Mouse (Mus musculus) layer of hippocampus, postnatal 25 days (tissue): Measurements from ENCODE around the gene Rarb. TPM values are rescaled to one million over a fixed set of nuclear protein-coding genes. Genes with fewer than 3 reads are reported as not detected.

Source experiments
- DNase-seq, 2 experiments: peaks; one replicate each; pipeline ENCODE4 v3.0.0; 2022; ENCODE audit warnings: mixed read lengths in 2 of 2, low spot score in 1 of 2; ENCODE audit errors: extremely low spot score in 1 of 2
- total RNA-seq, 2 experiments: library from RNA; stranded (reverse); gene quantifications; 2 replicates each; pipeline ENCODE4 v1.2.3; 2021

Gene Rarb
- total RNA-seq, 2 experiments from 2014 or later = 7.2 to 8.1 TPM

DNA sequence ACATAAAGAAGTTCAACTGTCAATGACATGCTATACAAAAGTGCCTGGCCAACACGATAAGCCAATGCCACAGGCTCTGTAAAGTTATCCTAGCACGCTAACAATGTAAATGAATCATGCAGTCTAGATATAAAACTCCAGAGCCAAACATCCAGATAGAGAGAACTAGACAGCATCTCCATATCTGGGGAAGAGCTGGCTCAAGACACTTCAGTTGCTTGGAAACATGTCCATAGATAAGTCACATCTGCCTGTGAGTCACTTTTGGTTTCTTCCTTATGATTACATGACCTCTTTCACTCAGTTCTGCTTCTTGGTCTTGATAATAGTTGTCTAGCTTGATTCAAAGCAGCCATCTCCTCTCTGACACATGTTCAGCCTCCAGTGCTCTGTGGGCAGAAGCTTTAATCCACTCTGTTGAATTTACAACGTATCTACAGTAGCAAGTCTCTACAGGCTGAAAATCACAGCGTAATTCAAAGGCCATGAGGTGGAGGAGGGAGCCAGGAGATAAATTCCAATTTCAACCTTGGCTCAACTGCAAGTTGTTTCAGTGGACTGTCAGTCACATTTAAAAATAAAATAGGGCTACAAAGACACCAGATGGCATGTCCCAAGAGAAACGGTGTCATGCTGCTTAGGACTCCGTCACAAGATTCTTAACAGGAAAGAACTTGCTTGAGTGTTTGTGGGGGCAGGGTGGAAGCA, 271.3 kb downstream of the Rarb start:
- DNase-seq = no peak

DNA sequence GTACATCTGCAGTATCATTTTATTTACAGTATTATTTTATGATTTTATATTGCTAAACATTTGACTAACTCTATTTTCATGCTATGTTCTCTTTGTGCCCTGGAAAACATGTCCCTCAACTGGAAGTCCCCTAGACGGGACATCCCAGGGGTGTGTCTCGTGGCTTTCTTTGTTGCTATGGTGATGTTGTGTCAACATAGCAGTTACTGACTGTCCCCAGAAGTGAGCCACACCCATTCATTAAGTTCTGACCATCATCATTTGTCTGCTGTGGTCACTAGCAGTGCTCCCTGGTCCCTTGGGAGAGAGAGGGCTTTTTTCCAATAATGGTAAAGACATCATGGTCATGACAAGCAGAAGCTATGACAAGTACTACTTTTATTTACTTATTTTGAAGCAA, 274.0 kb downstream of the Rarb start:
- DNase-seq = no peak

DNA sequence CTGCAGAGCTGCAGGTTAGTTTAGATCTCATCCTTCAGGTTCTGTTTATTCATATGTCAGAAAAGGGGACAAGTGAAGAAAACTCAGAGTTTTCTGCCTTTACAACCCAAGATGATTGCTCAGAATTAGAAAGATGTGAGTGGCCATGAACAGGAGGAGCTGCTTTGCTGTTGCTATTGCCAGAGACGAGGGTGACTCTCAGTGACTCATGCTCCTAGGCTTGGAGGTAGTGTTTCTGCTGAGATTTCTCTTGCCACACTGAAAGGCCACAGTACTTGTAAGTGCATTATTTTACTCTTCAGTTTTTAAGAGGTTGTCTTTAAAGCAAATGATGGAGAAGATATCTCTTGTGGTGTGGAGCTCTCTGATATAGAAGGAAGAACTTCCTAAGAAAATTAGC, 277.3 kb downstream of the Rarb start:
- DNase-seq = no peak

DNA sequence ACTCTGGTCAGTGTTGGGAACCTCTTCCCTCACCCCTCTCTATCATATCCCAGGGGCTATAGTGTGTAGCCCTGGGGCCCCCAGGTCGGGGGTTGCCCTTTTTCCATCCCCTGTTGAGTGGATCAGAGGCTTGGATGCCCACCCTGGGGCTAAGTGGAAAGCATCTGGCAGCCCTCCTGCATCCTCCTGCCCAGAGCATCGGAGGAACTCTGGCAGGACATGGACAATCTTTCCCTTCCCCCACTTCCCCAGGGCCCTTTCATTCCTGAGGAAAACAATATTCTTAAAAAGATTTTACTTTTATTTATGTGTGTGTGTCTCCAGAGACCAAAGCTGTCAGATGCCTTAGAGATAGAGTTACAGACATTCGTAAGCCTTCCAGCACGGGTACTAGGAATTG, 281.5 kb downstream of the Rarb start:
- DNase-seq = no peak

DNA sequence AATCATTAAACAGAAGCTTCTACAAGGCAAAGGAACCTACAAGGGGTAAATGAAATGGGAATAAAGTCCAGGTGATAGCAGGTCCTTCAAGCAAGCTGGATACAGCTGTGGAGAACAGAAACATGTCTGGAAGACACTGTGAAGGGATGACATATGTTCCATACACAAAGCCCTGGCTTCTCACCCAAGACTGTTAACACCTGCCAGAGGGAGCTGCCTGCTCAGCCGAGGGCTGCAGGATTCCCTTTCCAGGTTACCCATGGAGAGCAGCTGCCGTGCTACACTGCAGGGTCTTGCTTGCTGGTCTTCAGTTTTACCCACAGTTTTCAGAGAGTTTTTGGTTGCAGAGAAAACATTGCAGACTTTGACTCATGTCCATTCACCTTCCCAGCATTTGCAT, 290.3 kb downstream of the Rarb start:
- no peak for DNase-seq

DNA sequence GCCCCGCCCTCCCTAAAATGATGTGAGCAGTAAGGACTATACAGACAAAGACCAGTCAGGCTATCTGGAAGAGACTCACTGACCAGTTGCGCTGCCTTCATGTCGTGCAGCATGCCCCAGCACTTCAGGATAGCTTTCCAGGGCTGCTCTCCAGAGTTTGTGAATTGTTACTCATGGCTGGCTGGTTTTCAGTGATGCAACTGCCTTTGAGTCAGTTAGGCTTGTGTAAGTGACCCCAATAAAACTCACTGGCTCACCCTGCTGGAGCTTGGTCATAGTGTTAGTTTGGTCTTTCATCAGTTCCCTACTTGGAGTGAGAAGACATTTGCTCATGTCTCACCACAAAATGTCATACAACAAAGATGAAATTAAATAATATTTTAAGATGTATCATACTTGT, 292.8 kb downstream of the Rarb start:
- DNase-seq = no peak

DNA sequence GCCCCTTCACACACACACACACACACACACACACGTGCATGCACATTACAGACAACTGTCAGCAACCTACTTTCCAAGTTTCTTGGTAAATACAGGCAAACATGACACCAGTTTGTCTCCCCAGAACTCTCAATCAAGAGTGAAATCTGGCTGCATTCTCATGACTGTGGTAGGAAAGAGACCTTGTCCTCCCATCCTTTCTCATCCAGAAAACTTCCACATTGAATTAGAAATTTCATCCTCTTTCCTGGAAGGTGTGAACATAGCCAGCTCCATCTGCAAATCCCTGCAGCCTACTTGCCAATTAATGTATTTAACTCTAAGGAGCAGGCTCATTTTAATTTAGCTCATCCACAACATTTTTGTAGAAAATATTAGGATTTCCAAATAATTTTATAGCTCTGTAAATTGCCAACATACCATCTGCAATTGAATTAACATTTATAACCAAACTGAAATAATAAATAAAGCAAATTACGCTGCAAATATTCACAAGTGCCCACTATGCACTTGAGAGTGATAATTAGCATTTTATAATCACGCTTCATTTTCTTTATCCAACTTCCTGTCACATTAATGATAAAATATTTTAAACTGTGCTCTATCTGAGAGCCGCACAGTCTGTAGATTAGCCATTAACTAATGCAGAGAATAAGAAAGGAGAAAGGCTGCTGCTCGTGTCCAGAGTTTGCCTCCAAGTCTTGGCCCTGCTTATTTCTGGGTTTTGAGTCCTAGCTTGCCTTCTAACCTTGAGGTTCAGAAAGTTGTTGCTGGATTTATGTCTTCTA, 293.6 kb downstream of the Rarb start:
- DNase-seq = no peak

DNA sequence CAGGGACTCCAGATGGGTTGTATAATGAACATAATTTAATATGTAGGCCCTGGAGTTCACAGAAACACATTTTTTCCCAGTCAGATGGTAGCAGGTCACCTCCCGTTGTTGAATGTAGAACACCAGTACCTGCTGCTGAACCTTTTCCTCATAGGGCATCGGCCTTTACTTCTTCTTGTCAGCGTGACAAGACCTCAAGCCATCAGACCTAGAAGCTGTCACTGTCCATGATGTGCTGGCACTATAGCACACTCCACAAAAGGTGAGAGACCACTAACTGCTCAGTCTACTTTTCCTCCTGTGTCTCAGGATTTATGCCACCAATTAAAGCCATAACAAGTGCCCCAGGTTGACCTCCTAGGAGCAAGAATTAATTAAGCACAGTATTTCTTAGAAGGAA, 296.1 kb downstream of the Rarb start:
- DNase-seq = no peak

DNA sequence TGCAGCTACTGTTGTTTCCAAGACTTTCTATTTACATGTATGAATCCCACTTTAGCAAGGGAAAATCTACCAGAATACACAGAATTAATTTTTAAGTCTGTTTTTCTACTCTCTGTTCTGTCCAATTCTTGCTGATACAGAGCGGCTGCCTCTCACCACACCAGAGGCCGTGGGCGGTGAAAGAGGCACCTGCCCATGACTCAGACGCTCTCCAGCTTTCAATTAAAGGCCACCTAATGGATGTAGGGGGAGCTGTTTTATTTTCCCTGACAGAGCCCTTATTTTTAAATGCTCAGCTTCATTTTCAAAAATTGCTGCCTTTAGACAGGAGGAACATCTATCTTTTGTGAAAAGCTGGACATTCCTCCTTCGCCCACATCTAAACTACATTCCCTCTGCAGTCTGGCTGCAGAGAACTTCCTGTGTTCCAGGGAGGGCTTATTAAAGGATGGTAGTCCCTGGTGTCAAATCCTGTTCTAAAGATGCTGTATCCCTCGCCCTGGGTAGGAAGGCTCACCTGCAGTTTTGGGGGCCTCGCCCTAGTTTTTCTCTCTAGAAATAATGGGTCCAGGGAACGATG, 299.3 kb downstream of the Rarb start:
- no peak for DNase-seq

DNA sequence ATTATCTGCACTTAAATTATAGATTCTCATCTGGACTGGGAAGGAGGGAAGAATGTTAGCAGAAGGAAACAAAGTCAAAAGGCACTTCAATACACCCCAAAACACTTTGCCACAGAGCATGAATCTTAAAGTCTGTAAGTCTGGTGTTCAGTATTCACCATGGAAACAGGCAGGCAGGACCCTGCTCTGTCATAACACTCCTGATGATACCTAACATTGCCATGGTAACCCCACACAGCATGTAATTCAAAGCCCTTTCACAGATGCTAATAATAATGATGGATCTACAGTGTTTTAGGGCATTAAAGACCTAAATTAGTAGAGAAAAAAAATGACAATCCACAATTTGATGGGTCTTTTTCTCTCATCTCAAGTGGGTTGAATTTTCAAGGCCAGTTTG, 301.0 kb downstream of the Rarb start:
- no peak for DNase-seq

DNA sequence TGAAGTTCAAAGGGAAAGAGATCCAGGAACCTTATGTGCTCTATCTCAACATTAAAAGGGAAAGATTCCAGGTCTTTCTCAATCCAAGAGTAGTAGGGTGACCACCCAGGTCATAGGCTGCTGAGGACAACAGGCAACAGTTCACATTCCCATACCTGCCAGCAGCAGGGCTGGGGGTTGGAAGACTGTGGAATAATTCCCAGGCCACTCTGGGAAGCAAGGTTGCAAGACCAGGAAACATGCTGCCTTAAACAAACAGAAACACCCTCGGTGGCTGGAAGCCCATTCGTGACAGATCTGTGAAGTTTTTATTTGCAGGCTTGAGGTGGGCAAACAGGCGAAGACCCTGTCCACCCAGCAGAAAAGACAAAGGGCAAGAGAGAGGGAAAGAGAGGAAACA, 303.2 kb downstream of the Rarb start:
- DNase-seq = no peak

DNA sequence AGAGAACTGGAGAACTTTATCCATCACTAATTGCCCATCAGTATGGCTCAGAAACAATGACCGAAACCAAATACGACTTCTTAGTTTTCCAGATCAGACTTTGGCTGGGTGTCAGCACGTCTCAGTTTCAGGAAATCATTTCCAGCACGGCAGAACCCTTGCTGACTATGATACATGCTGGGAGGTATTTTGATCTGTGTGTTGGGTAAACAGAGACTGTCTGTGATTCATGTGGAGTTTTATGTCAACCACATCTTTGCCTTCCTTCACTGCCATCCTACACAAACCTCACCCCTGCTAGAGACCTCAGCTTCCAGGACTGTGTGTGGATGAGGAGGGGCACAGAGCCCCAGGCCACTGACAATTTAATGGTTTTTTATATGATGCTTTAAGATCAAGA, 308.4 kb downstream of the Rarb start:
- DNase-seq = no peak

DNA sequence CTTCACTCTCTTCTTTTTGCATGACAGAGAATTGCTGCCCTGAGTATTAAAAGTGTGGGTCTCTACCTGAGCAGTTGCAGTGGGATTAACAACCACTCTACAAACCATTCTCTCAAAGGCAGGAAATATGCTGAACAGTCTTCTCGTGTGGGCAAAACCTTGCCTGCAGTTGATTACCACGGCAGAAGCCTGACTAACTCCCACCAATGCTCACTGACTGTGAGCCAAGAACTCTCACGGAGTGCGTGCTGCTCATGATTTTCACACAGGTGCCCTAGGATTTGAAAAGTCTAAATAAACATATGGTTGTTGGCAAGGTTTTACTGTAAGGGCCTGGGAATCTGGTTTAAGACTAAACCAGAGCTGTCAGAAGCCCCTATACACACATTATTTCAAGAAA, 309.1 kb downstream of the Rarb start:
- DNase-seq = no peak

DNA sequence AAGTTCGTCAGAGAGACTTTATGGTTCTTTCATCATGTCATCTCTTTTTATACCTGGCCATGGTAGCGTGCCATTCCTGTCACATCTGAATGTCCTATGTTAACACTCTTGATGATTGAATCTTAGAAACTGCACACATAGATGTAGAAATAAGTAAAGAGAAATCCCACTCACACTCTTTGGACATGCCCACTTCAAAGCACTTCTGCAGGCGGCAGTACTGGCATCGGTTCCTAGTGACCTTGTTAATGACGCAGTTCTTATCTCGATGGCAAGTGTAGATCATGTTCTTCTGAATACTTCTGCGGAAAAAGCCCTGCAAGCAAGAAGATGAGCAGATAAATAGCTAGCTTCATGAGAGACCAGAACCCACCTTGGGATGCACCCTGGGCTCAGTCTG, 310.2 kb downstream of the Rarb start:
- DNase-seq = no peak

DNA sequence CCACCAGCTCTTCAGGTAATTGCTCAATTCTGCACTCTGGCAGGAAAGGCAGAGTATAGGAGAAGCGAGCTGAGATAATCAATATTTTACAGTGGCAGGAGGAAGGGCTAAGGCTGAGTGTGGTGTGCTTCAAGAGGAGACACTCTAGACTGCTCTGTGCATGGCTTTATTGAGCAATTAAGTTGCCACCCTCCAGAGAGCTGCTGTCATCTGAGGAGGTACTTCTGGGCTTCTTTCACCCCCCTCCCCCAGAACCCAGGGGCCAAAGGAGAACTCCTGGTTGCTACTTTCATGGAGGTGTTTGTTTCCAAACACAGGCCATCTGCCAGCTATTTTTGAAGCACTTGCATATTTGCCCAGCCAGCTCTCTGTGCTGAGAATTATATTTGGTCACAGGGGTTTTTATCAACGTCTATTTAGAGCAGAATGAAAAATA, 321.7 kb downstream of the Rarb start:
- no peak for DNase-seq

DNA sequence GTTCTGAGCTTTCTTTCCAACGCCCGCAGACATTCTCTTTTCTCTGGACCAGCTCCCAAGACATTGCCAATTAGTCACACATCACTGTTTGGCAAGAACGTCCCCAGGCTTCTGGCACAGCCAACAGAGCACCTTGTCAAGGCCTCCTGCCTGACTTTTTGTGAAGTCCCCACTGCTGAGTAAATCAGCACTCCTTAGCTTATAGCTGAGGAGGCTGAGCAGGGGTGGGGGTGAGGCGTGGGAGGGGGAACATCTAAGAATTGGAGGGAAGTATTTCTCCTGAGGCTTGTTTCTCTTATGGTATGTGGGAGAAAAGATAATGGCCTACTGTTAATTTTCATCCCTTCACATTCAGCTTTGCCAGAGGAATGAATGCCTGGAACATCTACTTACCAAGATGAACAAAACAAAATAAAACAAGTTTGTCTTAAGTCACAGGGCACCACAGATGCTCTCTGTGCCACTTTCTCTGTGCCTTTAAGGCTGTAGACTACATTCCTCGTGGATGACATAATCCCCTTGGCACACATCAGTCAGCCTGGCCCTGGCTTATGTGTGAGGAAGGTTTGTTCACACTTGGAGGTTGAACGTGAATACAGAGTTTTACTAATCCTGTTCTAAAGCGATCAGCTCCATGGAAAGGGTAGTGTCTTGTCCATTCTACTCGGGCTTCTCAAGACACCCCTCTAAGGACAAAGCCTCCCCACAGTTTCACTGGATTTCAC, 335.1 kb downstream of the Rarb start:
- DNase-seq = no peak

DNA sequence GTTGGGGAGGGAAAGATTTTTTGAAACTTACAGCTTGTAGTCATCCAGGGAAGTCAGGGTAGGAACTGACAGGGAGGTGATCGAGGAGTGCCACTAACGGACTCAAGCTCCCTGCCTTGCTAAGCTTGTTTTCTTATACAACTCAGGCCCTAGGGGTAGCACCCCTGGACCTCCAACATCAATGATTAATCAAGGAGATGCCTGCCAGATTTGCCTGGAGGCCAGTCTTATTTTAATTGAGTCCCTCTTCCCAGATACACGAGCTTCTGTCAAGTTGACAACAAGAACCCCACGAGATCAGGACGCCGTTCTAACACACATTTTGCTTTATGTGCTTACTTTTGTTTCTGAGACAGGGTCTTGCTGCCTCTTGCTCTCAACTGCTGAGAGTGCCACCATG, 338.3 kb downstream of the Rarb start:
- no peak for DNase-seq

DNA sequence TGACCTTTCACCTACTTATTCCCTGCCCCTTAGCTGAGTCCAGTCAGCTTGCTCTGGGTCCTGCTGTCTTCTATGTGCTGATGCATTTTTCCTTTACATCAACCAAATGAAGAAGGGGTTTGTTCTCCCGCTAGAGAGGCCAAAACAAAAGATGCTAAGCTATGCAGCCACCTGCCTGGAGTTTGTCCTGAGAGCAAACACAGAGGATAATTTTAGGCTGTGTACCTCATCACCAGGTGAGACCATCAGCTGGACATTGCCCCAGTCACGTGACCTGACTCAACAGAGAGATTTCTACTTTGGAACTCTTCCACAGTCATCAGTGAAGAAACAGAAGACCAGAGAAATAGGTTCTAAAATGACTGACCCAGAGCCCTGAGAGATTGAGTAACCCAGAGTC, 339.4 kb downstream of the Rarb start:
- DNase-seq = no peak

DNA sequence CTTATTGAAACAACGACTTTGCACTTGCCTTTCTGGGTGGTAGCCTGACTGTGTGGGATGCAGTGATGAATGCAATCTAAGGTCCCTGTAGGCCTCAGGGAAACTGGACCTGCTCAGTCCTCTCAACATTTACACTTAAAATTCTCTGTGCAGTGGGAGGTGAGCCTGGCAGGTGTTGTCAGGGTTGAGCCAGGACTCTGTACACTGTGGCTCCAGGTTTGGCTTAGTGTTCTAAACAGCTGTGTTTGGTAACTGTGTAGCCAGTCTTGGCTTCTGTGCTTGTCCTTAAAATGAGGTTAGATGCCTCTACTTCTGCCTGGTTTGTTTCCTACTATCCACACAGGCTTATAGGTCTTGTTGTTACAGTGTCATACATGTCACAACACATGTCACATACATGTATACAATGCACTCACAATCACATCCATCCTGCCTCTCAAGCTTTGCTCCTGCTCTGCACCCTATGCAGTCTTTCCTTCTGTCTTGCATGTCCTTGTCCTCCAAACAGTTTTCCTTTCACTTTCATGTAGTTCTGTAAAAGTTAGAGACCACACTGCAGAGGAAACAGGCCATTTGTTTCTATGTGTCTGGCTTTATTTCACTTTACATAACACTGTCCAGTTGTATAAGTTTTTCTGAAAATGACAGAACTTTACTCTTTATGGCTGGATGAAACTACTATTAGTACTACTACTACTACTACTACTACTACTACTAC, 340.2 kb downstream of the Rarb start:
- DNase-seq = no peak

DNA sequence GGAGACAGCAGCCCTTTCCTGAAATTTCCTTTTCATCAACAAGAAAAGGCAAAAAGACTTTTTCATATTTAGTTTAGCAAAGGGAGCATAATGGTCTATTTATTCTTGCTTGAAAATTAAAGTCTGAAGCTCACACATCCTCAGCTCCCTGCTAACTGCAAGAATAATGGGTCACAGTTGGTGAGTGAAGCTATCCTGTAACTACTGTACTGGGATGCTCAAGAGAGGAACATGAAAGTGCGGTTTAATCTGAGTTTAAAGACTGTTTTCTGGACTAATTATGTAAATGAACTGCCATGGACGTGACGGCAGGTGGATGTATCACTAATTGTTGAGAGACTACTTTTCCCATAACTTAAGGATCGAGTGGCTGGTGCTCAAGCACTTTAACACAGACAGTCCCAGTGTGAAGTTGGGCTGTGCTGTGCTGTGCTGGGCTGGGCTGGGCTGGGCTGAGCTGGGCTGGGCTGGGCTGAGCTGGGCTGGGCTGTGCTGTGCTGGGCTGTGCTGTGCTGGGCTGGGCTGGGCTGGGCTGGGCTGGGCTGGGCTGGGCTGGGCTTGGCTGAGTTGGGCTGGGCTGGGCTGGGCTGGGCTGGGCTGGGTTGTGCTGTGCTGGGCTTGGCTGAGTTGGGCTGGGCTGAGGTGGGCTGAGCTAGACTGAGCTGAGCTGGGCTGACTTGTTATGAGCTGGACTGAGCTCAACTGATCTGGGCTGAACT, 370.5 kb downstream of the Rarb start:
- no peak for DNase-seq
